Mouse (Mus musculus) lung, adult 2 months (tissue): ENCODE results near the gene Kalrn.

ENCODE experiments used
- CTCF ChIP-seq: fragments of 200-500 bp; IDR thresholded peaks from 2 replicates; pipeline ENCODE4 v1.5.1; 2011; ENCODE audit warnings: mild to moderate bottlenecking, low read length, control low read depth; ENCODE audit not compliant: insufficient read depth
- POLR2A ChIP-seq: fragments of 200-500 bp; IDR thresholded peaks from 2 replicates; pipeline ENCODE4 v1.6.1; 2011; ENCODE audit warnings: low read depth, mild to moderate bottlenecking, control low read depth, low read length, borderline replicate concordance; ENCODE audit errors: extremely low read depth

GRCm38 (mm10) chr16:33940095-33940494 lies 633.2 kb downstream of the Kalrn start:
- TF ChIP-seq CTCF: no peak
- no peak for TF ChIP-seq POLR2A
